8 mouse cellular contexts compared by ENCODE assay signal in the genomic region with DNA sequence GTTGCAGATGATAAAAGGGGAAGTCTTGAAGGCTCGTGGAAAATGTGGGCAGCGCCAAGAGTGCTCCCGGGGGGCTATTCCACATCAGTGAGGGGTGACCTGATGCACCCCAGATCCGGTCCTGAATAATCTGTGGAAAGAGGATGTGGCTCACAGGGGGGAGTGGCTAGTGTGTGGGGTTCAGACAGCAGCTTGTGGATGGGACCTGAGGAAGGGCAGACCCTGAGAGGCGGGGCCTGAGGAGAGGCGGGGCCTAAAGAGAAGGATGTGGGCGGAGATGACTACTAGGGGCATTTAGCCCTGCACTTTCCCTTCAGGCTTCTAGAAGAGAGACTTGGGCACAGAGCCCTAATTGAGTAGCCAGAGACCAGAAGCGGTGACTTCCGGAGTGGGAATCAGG. TPM values are rescaled to one million over a fixed set of nuclear protein-coding genes. Genes with fewer than 3 reads are reported as not detected.
DNase-seq lines count a peak whose midpoint lies in the region; ATAC-seq lines count a peak whose summit lies in the region.

No protein-coding gene starts in this region.

- intact Hi-C loops in gastrocnemius, postnatal 14 days (cut with DNase I; ENCODE audit: low total_unique reads), result no loop called here

- WGBS in neural tube, embryonic 11.5 days, result 26% methylated on average over 9 of the region's 9 CpGs
- 21% methylated on average over 9 of the region's 9 CpGs for WGBS in neural tube, embryonic 15.5 days
- WGBS in heart, embryonic 10.5 days, result 22% methylated on average over 9 of the region's 9 CpGs
- WGBS in hindbrain, embryonic 13.5 days, result 23% methylated on average over 9 of the region's 9 CpGs

- H3K4me1 ChIP-seq in neural tube, embryonic 11.5 days (ENCODE audit: control insufficient read depth, insufficient read depth, low read length), result no peaks in the 10 kb centered on the region
- peaks cover 6% of the 10 kb centered on the region; the same call in 1 of the 2 replicates for H3K4me1 ChIP-seq in neural tube, embryonic 15.5 days
- peaks cover 33% of the 10 kb centered on the region for H3K4me1 ChIP-seq in heart, embryonic 10.5 days
- H3K4me1 ChIP-seq in hindbrain, embryonic 13.5 days (replicated peaks), result peaks cover 3% of the 10 kb centered on the region

- no peak for ATAC-seq in neural tube, embryonic 11.5 days (ENCODE audit: insufficient read depth, low FRiP score, low TSS enrichment)
- no peak for ATAC-seq in neural tube, embryonic 15.5 days (ENCODE audit: low FRiP score)
- ATAC-seq in hindbrain, embryonic 13.5 days (ENCODE audit: low FRiP score), result no peak

- H3K27ac ChIP-seq in neural tube, embryonic 11.5 days (ENCODE audit: low read depth, low read length), result no peak overlapping the region
- no peak overlapping the region for H3K27ac ChIP-seq in neural tube, embryonic 15.5 days (replicated peaks)
- peak overlapping the region; percentile 12; the same call in 1 of the 2 replicates for H3K27ac ChIP-seq in heart, embryonic 10.5 days
- no peak overlapping the region for H3K27ac ChIP-seq in hindbrain, embryonic 13.5 days

- H3K9me3 ChIP-seq in neural tube, embryonic 11.5 days (ENCODE audit: control insufficient read depth, low read length), result no peaks in the 10 kb centered on the region
- no peaks in the 10 kb centered on the region for H3K9me3 ChIP-seq in neural tube, embryonic 15.5 days (replicated peaks)
- H3K9me3 ChIP-seq in heart, embryonic 10.5 days, result no peaks in the 10 kb centered on the region
- no peaks in the 10 kb centered on the region for H3K9me3 ChIP-seq in hindbrain, embryonic 13.5 days

- no peak overlapping the region for H3K4me2 ChIP-seq in neural tube, embryonic 11.5 days (ENCODE audit: low read depth)
- no peak overlapping the region for H3K4me2 ChIP-seq in neural tube, embryonic 15.5 days
- no peak overlapping the region for H3K4me2 ChIP-seq in hindbrain, embryonic 13.5 days

- no peak overlapping the region for H3K9ac ChIP-seq in neural tube, embryonic 11.5 days (ENCODE audit: low read length)
- H3K9ac ChIP-seq in neural tube, embryonic 15.5 days (replicated peaks), result no peak overlapping the region
- no peak overlapping the region for H3K9ac ChIP-seq in hindbrain, embryonic 13.5 days

- H3K27me3 ChIP-seq in neural tube, embryonic 11.5 days (ENCODE audit: control insufficient read depth, insufficient read depth, low read length), result no peaks in the 10 kb centered on the region
- H3K27me3 ChIP-seq in neural tube, embryonic 15.5 days (replicated peaks), result peaks cover 8% of the 10 kb centered on the region
- peaks cover 64% of the 10 kb centered on the region for H3K27me3 ChIP-seq in heart, embryonic 10.5 days (ENCODE audit: insufficient read depth, poor library complexity, severe bottlenecking)
- peaks cover 50% of the 10 kb centered on the region for H3K27me3 ChIP-seq in hindbrain, embryonic 13.5 days

- DNase-seq in neural tube, embryonic 11.5 days (ENCODE audit: low spot score), result peak; percentile 30
- DNase-seq in heart, embryonic 10.5 days (ENCODE audit: low spot score), result no peak
- DNase-seq in kidney, postnatal 36 days, result peak; percentile 49 to 71
- DNase-seq in spleen, postnatal 36 days (ENCODE audit: low spot score in 2 of 2), result peak; percentile 81 to 87
- DNase-seq in left cerebral cortex, adult 18-20 months (ENCODE audit: low spot score in 2 of 2), result no peak
- DNase-seq in gastrocnemius, postnatal 14 days, result no peak

- no peak overlapping the region for H3K4me3 ChIP-seq in neural tube, embryonic 11.5 days (ENCODE audit: low read depth, low read length)
- H3K4me3 ChIP-seq in neural tube, embryonic 15.5 days (replicated peaks), result no peak overlapping the region
- H3K4me3 ChIP-seq in heart, embryonic 10.5 days, result peak overlapping the region; percentile 31
- no peak overlapping the region for H3K4me3 ChIP-seq in hindbrain, embryonic 13.5 days

- H3K36me3 ChIP-seq in neural tube, embryonic 11.5 days (ENCODE audit: control insufficient read depth, insufficient read depth, low read length), result no peaks in the 10 kb centered on the region
- H3K36me3 ChIP-seq in neural tube, embryonic 15.5 days, result no peaks in the 10 kb centered on the region
- no peaks in the 10 kb centered on the region for H3K36me3 ChIP-seq in heart, embryonic 10.5 days
- no peaks in the 10 kb centered on the region for H3K36me3 ChIP-seq in hindbrain, embryonic 13.5 days

RNA-seq across cellular contexts. Expression of gene Slc30a2, which starts 19.6 kb away (rescaled TPM):
- not detected in 2 replicates for polyA plus RNA-seq in neural tube, embryonic 11.5 days (2014; fragmentation: Nextera tagmentation; extraction: Ambion mirVana)
- 0.14 and 0.20 TPM in 2 replicates for polyA plus RNA-seq in neural tube, embryonic 15.5 days (2015; fragmentation: Nextera tagmentation; extraction: Ambion mirVana)
- 0.09 and 0.36 TPM in 2 replicates for polyA plus RNA-seq in heart, embryonic 10.5 days (2016; fragmentation: Nextera tagmentation; extraction: Ambion mirVana)
- under 1 TPM in 1 of 2 experiments, not detected in 1; 0.40 TPM for total RNA-seq in left cerebral cortex, adult 18-20 months (2021)
- total RNA-seq in gastrocnemius, postnatal 14 days (2021), result 1 to 10 TPM in 1 of 2 experiments, under 1 TPM in 1; 0.47 to 6.3 TPM
- not detected in 2 replicates for polyA plus RNA-seq in hindbrain, embryonic 13.5 days (2015; fragmentation: Nextera tagmentation; extraction: Ambion mirVana)

RNA-seq across cellular contexts. Expression of gene Extl1, which starts 21.1 kb away (rescaled TPM):
- 0.24 and 0.37 TPM in 2 replicates for polyA plus RNA-seq in neural tube, embryonic 11.5 days (2014; fragmentation: Nextera tagmentation; extraction: Ambion mirVana)
- 0.75 and 1.2 TPM in 2 replicates for polyA plus RNA-seq in neural tube, embryonic 15.5 days (2015; fragmentation: Nextera tagmentation; extraction: Ambion mirVana)
- polyA plus RNA-seq in heart, embryonic 10.5 days (2016; fragmentation: Nextera tagmentation; extraction: Ambion mirVana), result 1.9 and 2.8 TPM in 2 replicates
- 10 to 100 TPM; 44.0 to 45.4 TPM for total RNA-seq in left cerebral cortex, adult 18-20 months (2021)
- 10 to 100 TPM; 36.3 to 37.2 TPM for total RNA-seq in gastrocnemius, postnatal 14 days (2021)
- 0.36 and 0.45 TPM in 2 replicates for polyA plus RNA-seq in hindbrain, embryonic 13.5 days (2015; fragmentation: Nextera tagmentation; extraction: Ambion mirVana)

RNA-seq across cellular contexts. Expression of gene Pafah2, which starts 33.5 kb away (rescaled TPM):
- 6.9 and 11.4 TPM in 2 replicates for polyA plus RNA-seq in neural tube, embryonic 11.5 days (2014; fragmentation: Nextera tagmentation; extraction: Ambion mirVana)
- 7.5 and 8.9 TPM in 2 replicates for polyA plus RNA-seq in neural tube, embryonic 15.5 days (2015; fragmentation: Nextera tagmentation; extraction: Ambion mirVana)
- 8.0 and 9.6 TPM in 2 replicates for polyA plus RNA-seq in heart, embryonic 10.5 days (2016; fragmentation: Nextera tagmentation; extraction: Ambion mirVana)
- total RNA-seq in left cerebral cortex, adult 18-20 months (2021), result 1 to 10 TPM; 4.8 to 7.4 TPM
- 1 to 10 TPM; 3.2 to 3.4 TPM for total RNA-seq in gastrocnemius, postnatal 14 days (2021)
- polyA plus RNA-seq in hindbrain, embryonic 13.5 days (2015; fragmentation: Nextera tagmentation; extraction: Ambion mirVana), result 7.8 TPM in 2 replicates

RNA-seq across cellular contexts. Expression of gene Trim63, which starts 47.7 kb away (rescaled TPM):
- polyA plus RNA-seq in neural tube, embryonic 11.5 days (2014; fragmentation: Nextera tagmentation; extraction: Ambion mirVana), result 0.87 and 1.6 TPM in 2 replicates
- polyA plus RNA-seq in neural tube, embryonic 15.5 days (2015; fragmentation: Nextera tagmentation; extraction: Ambion mirVana), result 1.2 and 1.4 TPM in 2 replicates
- 47.5 and 77.0 TPM in 2 replicates for polyA plus RNA-seq in heart, embryonic 10.5 days (2016; fragmentation: Nextera tagmentation; extraction: Ambion mirVana)
- total RNA-seq in left cerebral cortex, adult 18-20 months (2021), result under 1 TPM; 0.30 to 0.35 TPM
- 100 to 1,000 TPM; 103 to 224 TPM for total RNA-seq in gastrocnemius, postnatal 14 days (2021)
- 0.38 and 0.51 TPM in 2 replicates for polyA plus RNA-seq in hindbrain, embryonic 13.5 days (2015; fragmentation: Nextera tagmentation; extraction: Ambion mirVana)

Comparison
In these comparisons a context has a peak if more than half of its experiments do, and no peak if none do; other contexts are left out.
1. DNase-seq: peak in neural tube, embryonic 11.5 days (single experiment), kidney, postnatal 36 days (2 of 2) and spleen, postnatal 36 days (2 of 2); none in heart, embryonic 10.5 days (single experiment), left cerebral cortex, adult 18-20 months (0 of 2) and gastrocnemius, postnatal 14 days (single experiment).